Mouse (Mus musculus) neural tube, embryonic 15.5 days (tissue): ENCODE measurements around the gene Vmn2r27. TPM values are rescaled to one million over a fixed set of nuclear protein-coding genes. Genes with fewer than 3 reads are reported as not detected.

Source experiments
- polyA plus RNA-seq: library from polyadenylated mRNA; unstranded; fragments of >200 nt; fragmentation: Nextera tagmentation; extraction: Ambion mirVana; gene quantifications from 2 replicates; pipeline ENCODE4 v1.2.1, GENCODE M21; 2015

The Vmn2r27 gene
- polyA plus RNA-seq, 1 experiment from 2014 or later = not detected

Other genes starting within 250 kb of the Vmn2r27 start
- gene Vmn2r26, start 207.3 kb downstream of the Vmn2r27 start, polyA plus RNA-seq = not detected in 2 replicates
- 0.47 and 0.49 TPM in 2 replicates for gene Cd163, start 72.8 kb upstream of the Vmn2r27 start, polyA plus RNA-seq
- gene Pex5, start 183.2 kb upstream of the Vmn2r27 start, polyA plus RNA-seq = 58.0 and 62.4 TPM in 2 replicates
- 135 and 160 TPM in 2 replicates for gene Clstn3, start 232.9 kb upstream of the Vmn2r27 start, polyA plus RNA-seq